Mouse (Mus musculus) colon, adult 2 months (tissue): ENCODE data around the gene Ly6g6e. TPM values are rescaled to one million over a fixed set of nuclear protein-coding genes. Genes with fewer than 3 reads are reported as not detected.

Experiments
- polyA plus RNA-seq: library from polyadenylated mRNA; depleted of rRNA; stranded (reverse); fragments of >200 nt; gene quantifications from 2 replicates; pipeline ENCODE4 v1.2.3, GENCODE M21; 2012; rRNA removed

Gene Ly6g6e
- polyA plus RNA-seq, 1 experiment = 86.1 TPM

Other genes starting within 250 kb of the Ly6g6e start
- gene Stk19, start 240.0 kb upstream of the Ly6g6e start, polyA plus RNA-seq = 50.0 and 62.6 TPM in 2 replicates
- gene Dxo, start 239.9 kb upstream of the Ly6g6e start, polyA plus RNA-seq = 65.2 and 67.7 TPM in 2 replicates
- 94.8 and 130 TPM in 2 replicates for gene Skiv2l, start 226.7 kb upstream of the Ly6g6e start, polyA plus RNA-seq
- 22.3 and 23.8 TPM in 2 replicates for gene Nelfe, start 226.5 kb upstream of the Ly6g6e start, polyA plus RNA-seq
- gene Cfb, start 214.4 kb upstream of the Ly6g6e start, polyA plus RNA-seq = 28.6 and 30.9 TPM in 2 replicates
- gene Zbtb12, start 197.4 kb upstream of the Ly6g6e start, polyA plus RNA-seq = 7.3 and 7.9 TPM in 2 replicates
- gene Gm20547, start 194.9 kb upstream of the Ly6g6e start, polyA plus RNA-seq = not detected in 2 replicates
- gene C2, start 178.6 kb upstream of the Ly6g6e start, polyA plus RNA-seq = 4.2 and 4.7 TPM in 2 replicates
- 317 and 331 TPM in 2 replicates for gene Ehmt2, start 178.4 kb upstream of the Ly6g6e start, polyA plus RNA-seq
- gene Slc44a4, start 162.4 kb upstream of the Ly6g6e start, polyA plus RNA-seq = 338 and 452 TPM in 2 replicates
- 197 and 259 TPM in 2 replicates for gene Neu1, start 145.6 kb upstream of the Ly6g6e start, polyA plus RNA-seq
- 77.4 and 78.5 TPM in 2 replicates for gene Hspa1b, start 117.7 kb upstream of the Ly6g6e start, polyA plus RNA-seq
- gene Gm20481, start 107.0 kb upstream of the Ly6g6e start, polyA plus RNA-seq = not detected in 2 replicates
- gene Hspa1a, start 104.7 kb upstream of the Ly6g6e start, polyA plus RNA-seq = 40.8 and 41.4 TPM in 2 replicates
- gene Hspa1l, start 104.2 kb upstream of the Ly6g6e start, polyA plus RNA-seq = 0.30 and 0.82 TPM in 2 replicates
- 57.6 and 64.6 TPM in 2 replicates for gene Lsm2, start 95.0 kb upstream of the Ly6g6e start, polyA plus RNA-seq
- 196 and 213 TPM in 2 replicates for gene Vars, start 75.9 kb upstream of the Ly6g6e start, polyA plus RNA-seq
- 0.73 and 0.83 TPM in 2 replicates for gene Vwa7, start 60.3 kb upstream of the Ly6g6e start, polyA plus RNA-seq
- 1.0 and 2.3 TPM in 2 replicates for gene Sapcd1, start 48.9 kb upstream of the Ly6g6e start, polyA plus RNA-seq
- 4.0 and 6.0 TPM in 2 replicates for gene Msh5, start 30.2 kb upstream of the Ly6g6e start, polyA plus RNA-seq
- 209 and 215 TPM in 2 replicates for gene Clic1, start 26.9 kb upstream of the Ly6g6e start, polyA plus RNA-seq
- 32.5 and 33.0 TPM in 2 replicates for gene Ddah2, start 17.9 kb upstream of the Ly6g6e start, polyA plus RNA-seq
- gene Ly6g6c, start 11.5 kb upstream of the Ly6g6e start, polyA plus RNA-seq = 5.6 and 10.4 TPM in 2 replicates
- 0.82 and 1.0 TPM in 2 replicates for gene Mpig6b, start 10.7 kb upstream of the Ly6g6e start, polyA plus RNA-seq
- 19.4 and 23.3 TPM in 2 replicates for gene Ly6g6d, start 1.2 kb downstream of the Ly6g6e start, polyA plus RNA-seq
- 2.1 and 2.8 TPM in 2 replicates for gene Ly6g6f, start 8.7 kb downstream of the Ly6g6e start, polyA plus RNA-seq
- 238 and 254 TPM in 2 replicates for gene Abhd16a, start 12.4 kb downstream of the Ly6g6e start, polyA plus RNA-seq
- gene Ly6g5c, start 31.4 kb downstream of the Ly6g6e start, polyA plus RNA-seq = not detected in 2 replicates
- gene Ly6g5b, start 38.5 kb downstream of the Ly6g6e start, polyA plus RNA-seq = 0.72 and 0.86 TPM in 2 replicates
- gene Gpank1, start 44.6 kb downstream of the Ly6g6e start, polyA plus RNA-seq = 23.3 and 25.0 TPM in 2 replicates
- 262 and 295 TPM in 2 replicates for gene Csnk2b, start 45.2 kb downstream of the Ly6g6e start, polyA plus RNA-seq
- gene D17H6S53E, start 49.5 kb downstream of the Ly6g6e start, polyA plus RNA-seq = 16.7 and 18.2 TPM in 2 replicates
- gene Apom, start 55.1 kb downstream of the Ly6g6e start, polyA plus RNA-seq = 0.12 and 0.19 TPM in 2 replicates
- 221 and 228 TPM in 2 replicates for gene Bag6, start 58.3 kb downstream of the Ly6g6e start, polyA plus RNA-seq
- 341 and 379 TPM in 2 replicates for gene Prrc2a, start 88.0 kb downstream of the Ly6g6e start, polyA plus RNA-seq
- 1.6 and 2.5 TPM in 2 replicates for gene Aif1, start 99.2 kb downstream of the Ly6g6e start, polyA plus RNA-seq
- gene Lst1, start 111.5 kb downstream of the Ly6g6e start, polyA plus RNA-seq = 8.1 and 10.4 TPM in 2 replicates
- 20.1 and 22.9 TPM in 2 replicates for gene Ltb, start 117.5 kb downstream of the Ly6g6e start, polyA plus RNA-seq
- 1.3 TPM in 2 replicates for gene Tnf, start 125.1 kb downstream of the Ly6g6e start, polyA plus RNA-seq
- 1.4 and 1.8 TPM in 2 replicates for gene Lta, start 128.4 kb downstream of the Ly6g6e start, polyA plus RNA-seq
- gene Gm16181, start 143.9 kb downstream of the Ly6g6e start, polyA plus RNA-seq = not detected in 2 replicates
- gene Atp6v1g2, start 156.8 kb downstream of the Ly6g6e start, polyA plus RNA-seq = 4.6 and 5.1 TPM in 2 replicates
- gene Nfkbil1, start 158.9 kb downstream of the Ly6g6e start, polyA plus RNA-seq = 28.9 and 34.5 TPM in 2 replicates
- gene Ddx39b, start 164.8 kb downstream of the Ly6g6e start, polyA plus RNA-seq = 211 and 238 TPM in 2 replicates
- 837 and 1,001 TPM in 2 replicates for gene H2-D1, start 185.8 kb downstream of the Ly6g6e start, polyA plus RNA-seq
- gene H2-Q1, start 243.5 kb downstream of the Ly6g6e start, polyA plus RNA-seq = 5.1 and 9.8 TPM in 2 replicates